Mouse (Mus musculus): ENCODE measurements at regions not wholly inside any gene's neighbourhood (a gene's known extent, or its start where the extent isn't known, plus 50 kb on each side); places are given as distances from the start of the nearest gene placed in this dataset.

DNA sequence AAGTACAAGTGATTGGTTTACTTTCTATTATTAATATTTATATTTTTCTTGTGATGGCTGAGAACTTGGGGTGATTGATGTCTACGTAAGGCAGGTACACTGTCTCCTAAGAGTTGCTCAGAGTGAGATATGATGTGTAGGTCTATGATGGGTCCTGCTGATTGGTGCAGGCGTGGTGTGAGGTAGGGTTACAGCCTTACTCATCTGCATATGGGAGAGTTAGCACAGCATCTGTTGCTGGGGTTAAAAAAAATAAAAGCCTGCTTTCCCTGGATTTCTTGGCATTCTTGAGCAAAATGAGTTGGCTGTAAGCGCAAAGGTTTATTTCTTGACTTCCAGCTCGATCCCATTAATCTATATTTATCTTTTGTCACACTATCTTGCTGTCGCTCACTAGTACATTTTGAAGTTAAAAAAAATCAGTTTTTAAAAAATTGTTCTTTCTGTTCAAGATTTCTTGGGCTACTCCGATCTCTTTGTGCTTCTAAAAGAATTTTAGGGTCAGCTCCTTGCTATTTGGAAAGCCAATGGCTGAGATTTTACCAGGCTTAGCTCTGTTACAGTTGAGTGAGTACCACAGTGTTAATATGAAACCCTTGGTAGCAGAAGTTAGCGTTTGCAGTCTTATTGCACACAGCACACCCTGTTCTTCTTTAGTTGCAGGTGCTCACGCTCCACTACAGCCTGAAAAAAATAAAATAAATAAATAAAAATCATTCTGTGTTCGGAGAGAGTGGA lies 482.0 kb downstream of the Plekhb2 start:
- Histone ChIP-seq H3K27ac (ENCODE audit: low read depth, low read length) (no peak overlapping the region), H3K9me3 (replicated peaks; ENCODE audit: control insufficient read depth, low read length) (no peaks in the 10 kb centered on the region), H3K4me2 (no peak overlapping the region), H3K9ac (ENCODE audit: low read depth, low read length) (no peak overlapping the region), H3K36me3 (ENCODE audit: control insufficient read depth, insufficient read depth, low read length) (no peaks in the 10 kb centered on the region), H3K4me1 (ENCODE audit: control insufficient read depth, insufficient read depth, low read length) (no peaks in the 10 kb centered on the region), H3K4me3 (ENCODE audit: low read depth, low read length) (no peak overlapping the region), H3K27me3 (ENCODE audit: control insufficient read depth, insufficient read depth, low read length) (no peaks in the 10 kb centered on the region)
- no peak for ATAC-seq (replicated peaks; ENCODE audit: insufficient number of reproducible peaks, low FRiP score, low TSS enrichment)
- WGBS (ENCODE audit: insufficient replicate concordance), result 80% methylated on average over 9 of the region's 9 CpGs

DNA sequence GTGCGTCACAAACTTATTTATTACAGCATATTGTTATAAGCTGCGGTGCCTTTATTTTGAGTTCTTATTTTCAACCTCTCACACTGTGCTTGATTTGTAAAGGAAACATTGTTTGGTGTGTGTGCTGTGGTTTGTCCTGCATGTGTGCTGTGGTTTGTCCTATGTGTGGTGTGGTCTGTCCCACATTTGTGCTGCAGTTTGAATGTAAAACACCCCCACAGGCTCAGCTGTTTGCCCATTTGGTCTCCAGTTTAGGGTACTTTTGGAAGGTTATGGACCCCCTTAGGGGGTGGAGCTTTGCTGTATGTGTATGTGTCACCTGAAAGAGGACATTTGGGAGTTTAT lies 482.5 kb downstream of the Plekhb2 start:
- H3K4me1 ChIP-seq (ENCODE audit: control insufficient read depth, insufficient read depth, low read length), result no peaks in the 10 kb centered on the region
- no peak overlapping the region for H3K4me2 ChIP-seq
- H3K27me3 ChIP-seq (ENCODE audit: control insufficient read depth, insufficient read depth, low read length), result no peaks in the 10 kb centered on the region
- no peaks in the 10 kb centered on the region for H3K36me3 ChIP-seq (ENCODE audit: control insufficient read depth, insufficient read depth, low read length)
- ATAC-seq (replicated peaks; ENCODE audit: insufficient number of reproducible peaks, low FRiP score, low TSS enrichment), result no peak
- H3K9me3 ChIP-seq (replicated peaks; ENCODE audit: control insufficient read depth, low read length), result no peaks in the 10 kb centered on the region
- no peak overlapping the region for H3K4me3 ChIP-seq (ENCODE audit: low read depth, low read length)
- no peak overlapping the region for H3K27ac ChIP-seq (ENCODE audit: low read depth, low read length)
- H3K9ac ChIP-seq (ENCODE audit: low read depth, low read length), result no peak overlapping the region
- 91% methylated on average over 2 of the region's 2 CpGs for WGBS (ENCODE audit: insufficient replicate concordance)

DNA sequence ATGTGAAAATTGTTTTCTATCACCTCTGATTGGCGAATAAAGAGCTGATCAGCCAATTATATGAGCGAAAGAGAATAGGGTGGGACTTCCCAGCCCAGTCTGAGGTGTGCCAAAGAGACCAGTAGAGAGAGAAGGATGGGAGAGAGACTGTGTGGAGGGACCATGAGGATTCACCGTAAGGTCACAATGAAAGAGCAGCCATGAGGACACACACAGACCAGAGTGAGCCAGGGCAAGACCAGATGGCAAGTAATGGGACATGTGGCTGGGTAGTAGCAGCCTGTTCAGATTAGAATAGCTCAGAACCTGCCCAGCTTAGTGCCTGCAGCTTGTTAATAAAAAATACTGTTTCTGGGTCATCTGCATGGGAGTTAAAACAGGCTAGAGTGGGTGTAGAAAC lies 487.9 kb downstream of the Plekhb2 start:
- Histone ChIP-seq H3K4me2 (no peak overlapping the region), H3K4me1 (ENCODE audit: control insufficient read depth, insufficient read depth, low read length) (no peaks in the 10 kb centered on the region), H3K27ac (ENCODE audit: low read depth, low read length) (no peak overlapping the region), H3K4me3 (ENCODE audit: low read depth, low read length) (no peak overlapping the region), H3K9me3 (replicated peaks; ENCODE audit: control insufficient read depth, low read length) (no peaks in the 10 kb centered on the region), H3K27me3 (ENCODE audit: control insufficient read depth, insufficient read depth, low read length) (no peaks in the 10 kb centered on the region), H3K36me3 (ENCODE audit: control insufficient read depth, insufficient read depth, low read length) (no peaks in the 10 kb centered on the region), H3K9ac (ENCODE audit: low read depth, low read length) (no peak overlapping the region)
- ATAC-seq (replicated peaks; ENCODE audit: insufficient number of reproducible peaks, low FRiP score, low TSS enrichment), result no peak
- WGBS (ENCODE audit: insufficient replicate concordance), result 79% methylated on average over 3 of the region's 3 CpGs

DNA sequence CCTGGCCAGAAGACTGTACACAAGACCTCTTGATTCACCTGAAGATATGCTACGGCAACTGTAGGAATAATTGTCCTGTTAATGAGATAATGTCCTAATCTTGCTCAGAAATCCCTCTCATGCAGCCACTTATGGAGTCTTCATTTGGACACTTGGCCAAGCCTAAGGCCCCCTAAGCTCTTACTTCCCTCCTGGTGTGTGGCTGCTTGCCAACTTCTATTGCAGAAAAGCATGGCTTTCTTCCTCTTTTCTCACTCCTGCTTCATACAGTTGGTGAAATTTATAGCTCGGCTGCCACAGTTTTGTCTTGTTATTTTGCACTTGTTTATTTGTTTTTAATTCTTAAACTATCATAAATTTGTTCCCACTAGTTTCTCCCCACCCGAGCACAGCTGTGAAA lies 488.4 kb downstream of the Plekhb2 start:
- no peaks in the 10 kb centered on the region for H3K9me3 ChIP-seq (replicated peaks; ENCODE audit: control insufficient read depth, low read length)
- H3K27me3 ChIP-seq (ENCODE audit: control insufficient read depth, insufficient read depth, low read length), result no peaks in the 10 kb centered on the region
- no peaks in the 10 kb centered on the region for H3K36me3 ChIP-seq (ENCODE audit: control insufficient read depth, insufficient read depth, low read length)
- WGBS (ENCODE audit: insufficient replicate concordance), result 71% methylated on average over 3 of the region's 3 CpGs
- no peak overlapping the region for H3K4me3 ChIP-seq (ENCODE audit: low read depth, low read length)
- H3K4me2 ChIP-seq, result no peak overlapping the region
- H3K4me1 ChIP-seq (ENCODE audit: control insufficient read depth, insufficient read depth, low read length), result no peaks in the 10 kb centered on the region
- H3K9ac ChIP-seq (ENCODE audit: low read depth, low read length), result no peak overlapping the region
- H3K27ac ChIP-seq (ENCODE audit: low read depth, low read length), result no peak overlapping the region
- ATAC-seq (replicated peaks; ENCODE audit: insufficient number of reproducible peaks, low FRiP score, low TSS enrichment), result no peak

DNA sequence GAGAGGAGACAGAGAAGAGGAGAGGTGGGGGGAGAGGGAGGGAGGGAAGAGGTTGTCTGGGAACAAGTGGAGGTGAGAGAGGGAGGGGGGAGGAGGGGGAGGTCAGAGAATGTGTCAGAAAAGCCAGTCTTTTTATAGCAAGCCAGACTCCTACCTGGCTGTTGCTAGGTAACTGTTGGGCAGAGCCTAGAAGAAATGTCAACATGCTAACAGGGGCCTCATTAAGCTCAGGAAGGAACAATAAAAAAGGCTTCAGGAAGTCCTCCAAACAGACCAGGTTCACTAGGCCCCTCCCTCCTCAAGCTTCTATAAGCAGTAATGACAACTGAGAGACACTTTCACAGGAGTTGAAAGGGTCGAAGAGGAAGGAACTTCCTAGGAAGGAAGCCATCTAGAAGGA lies 494.8 kb downstream of the Plekhb2 start:
- ATAC-seq (replicated peaks; ENCODE audit: insufficient number of reproducible peaks, low FRiP score, low TSS enrichment), result no peak
- Histone ChIP-seq H3K27ac (ENCODE audit: low read depth, low read length) (no peak overlapping the region), H3K4me3 (ENCODE audit: low read depth, low read length) (no peak overlapping the region), H3K4me1 (ENCODE audit: control insufficient read depth, insufficient read depth, low read length) (no peaks in the 10 kb centered on the region), H3K9ac (ENCODE audit: low read depth, low read length) (no peak overlapping the region), H3K9me3 (replicated peaks; ENCODE audit: control insufficient read depth, low read length) (no peaks in the 10 kb centered on the region), H3K27me3 (ENCODE audit: control insufficient read depth, insufficient read depth, low read length) (no peaks in the 10 kb centered on the region), H3K4me2 (no peak overlapping the region), H3K36me3 (ENCODE audit: control insufficient read depth, insufficient read depth, low read length) (no peaks in the 10 kb centered on the region)
- WGBS (ENCODE audit: insufficient replicate concordance), result 50% methylated on average over 1 of the region's 1 CpGs

DNA sequence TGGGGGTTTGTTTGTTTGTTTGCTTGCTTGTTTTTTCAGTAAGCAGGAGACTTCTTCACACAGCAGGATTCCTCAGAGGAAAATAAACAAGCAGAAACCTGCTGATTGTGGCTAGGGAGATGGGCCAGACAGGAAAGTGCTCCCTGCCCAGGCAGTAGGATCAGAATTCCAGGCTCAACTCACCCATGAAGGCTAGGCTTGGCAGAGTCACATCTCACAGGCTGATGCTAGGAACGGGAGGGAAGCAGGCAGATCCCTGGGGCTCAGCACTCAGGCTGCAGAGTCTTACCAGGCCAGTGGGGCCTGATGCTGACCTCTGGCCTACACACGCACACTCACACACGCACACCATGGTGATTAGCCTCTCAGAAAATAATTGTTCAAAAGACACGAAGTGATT lies 498.5 kb downstream of the Plekhb2 start:
- H3K4me3 ChIP-seq (ENCODE audit: low read depth, low read length), result no peak overlapping the region
- H3K9me3 ChIP-seq (replicated peaks; ENCODE audit: control insufficient read depth, low read length), result no peaks in the 10 kb centered on the region
- H3K27me3 ChIP-seq (ENCODE audit: control insufficient read depth, insufficient read depth, low read length), result no peaks in the 10 kb centered on the region
- ATAC-seq (replicated peaks; ENCODE audit: insufficient number of reproducible peaks, low FRiP score, low TSS enrichment), result no peak
- WGBS (ENCODE audit: insufficient replicate concordance), result 61% methylated on average over 4 of the region's 4 CpGs
- no peak overlapping the region for H3K27ac ChIP-seq (ENCODE audit: low read depth, low read length)
- H3K36me3 ChIP-seq (ENCODE audit: control insufficient read depth, insufficient read depth, low read length), result no peaks in the 10 kb centered on the region
- H3K4me1 ChIP-seq (ENCODE audit: control insufficient read depth, insufficient read depth, low read length), result no peaks in the 10 kb centered on the region
- H3K9ac ChIP-seq (ENCODE audit: low read depth, low read length), result no peak overlapping the region
- no peak overlapping the region for H3K4me2 ChIP-seq

DNA sequence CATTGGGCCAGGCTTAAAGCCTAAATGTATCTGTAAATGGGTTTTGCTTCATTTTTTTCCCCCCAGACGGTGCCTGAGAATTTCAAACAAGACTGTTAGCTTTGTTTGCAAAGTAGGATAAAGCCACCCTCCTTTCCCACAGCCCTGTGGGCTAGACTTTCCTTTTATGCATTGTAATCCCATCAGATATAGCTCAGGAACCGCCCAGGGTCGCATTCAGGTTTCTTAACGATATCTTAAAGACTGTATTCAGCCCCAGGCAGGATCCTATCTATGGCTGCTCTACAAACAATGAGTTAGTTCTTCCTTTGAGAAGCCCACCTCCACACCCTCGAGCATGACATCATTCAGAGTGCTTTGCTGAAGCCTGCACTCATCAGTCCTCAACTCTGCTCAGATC lies 509.2 kb downstream of the Plekhb2 start:
- H3K4me3 ChIP-seq (ENCODE audit: low read depth, low read length), result no peak overlapping the region
- H3K9ac ChIP-seq (ENCODE audit: low read depth, low read length), result no peak overlapping the region
- no peaks in the 10 kb centered on the region for H3K27me3 ChIP-seq (ENCODE audit: control insufficient read depth, insufficient read depth, low read length)
- no peak overlapping the region for H3K27ac ChIP-seq (ENCODE audit: low read depth, low read length)
- H3K9me3 ChIP-seq (replicated peaks; ENCODE audit: control insufficient read depth, low read length), result no peaks in the 10 kb centered on the region
- 38% methylated on average over 5 of the region's 5 CpGs for WGBS (ENCODE audit: insufficient replicate concordance)
- ATAC-seq (replicated peaks; ENCODE audit: insufficient number of reproducible peaks, low FRiP score, low TSS enrichment), result no peak
- H3K36me3 ChIP-seq (ENCODE audit: control insufficient read depth, insufficient read depth, low read length), result no peaks in the 10 kb centered on the region
- H3K4me2 ChIP-seq, result no peak overlapping the region
- H3K4me1 ChIP-seq (ENCODE audit: control insufficient read depth, insufficient read depth, low read length), result no peaks in the 10 kb centered on the region

DNA sequence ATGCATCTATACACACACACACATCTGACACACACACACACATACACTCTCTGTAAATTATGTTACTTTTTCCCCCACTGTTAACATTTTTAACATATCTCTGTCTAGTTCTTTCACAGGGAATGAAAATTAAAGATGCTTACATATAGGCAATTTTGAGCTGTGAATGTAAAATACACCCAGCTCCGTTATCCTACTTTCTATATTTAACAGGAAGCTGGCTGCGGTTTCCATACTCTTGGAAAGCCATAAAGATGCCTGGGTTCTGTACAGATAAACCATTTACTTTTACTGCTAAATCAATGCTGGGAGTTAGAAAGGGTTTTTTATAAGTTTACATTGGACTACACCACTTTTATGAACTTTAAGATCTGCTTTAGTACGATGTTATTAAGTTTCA lies 511.7 kb downstream of the Plekhb2 start:
- H3K36me3 ChIP-seq (ENCODE audit: control insufficient read depth, insufficient read depth, low read length), result no peaks in the 10 kb centered on the region
- no peak overlapping the region for H3K4me3 ChIP-seq (ENCODE audit: low read depth, low read length)
- H3K27me3 ChIP-seq (ENCODE audit: control insufficient read depth, insufficient read depth, low read length), result no peaks in the 10 kb centered on the region
- no peaks in the 10 kb centered on the region for H3K4me1 ChIP-seq (ENCODE audit: control insufficient read depth, insufficient read depth, low read length)
- WGBS (ENCODE audit: insufficient replicate concordance), result 81% methylated on average over 3 of the region's 3 CpGs
- H3K9me3 ChIP-seq (replicated peaks; ENCODE audit: control insufficient read depth, low read length), result no peaks in the 10 kb centered on the region
- no peak overlapping the region for H3K27ac ChIP-seq (ENCODE audit: low read depth, low read length)
- no peak overlapping the region for H3K9ac ChIP-seq (ENCODE audit: low read depth, low read length)
- no peak for ATAC-seq (replicated peaks; ENCODE audit: insufficient number of reproducible peaks, low FRiP score, low TSS enrichment)
- H3K4me2 ChIP-seq, result no peak overlapping the region

DNA sequence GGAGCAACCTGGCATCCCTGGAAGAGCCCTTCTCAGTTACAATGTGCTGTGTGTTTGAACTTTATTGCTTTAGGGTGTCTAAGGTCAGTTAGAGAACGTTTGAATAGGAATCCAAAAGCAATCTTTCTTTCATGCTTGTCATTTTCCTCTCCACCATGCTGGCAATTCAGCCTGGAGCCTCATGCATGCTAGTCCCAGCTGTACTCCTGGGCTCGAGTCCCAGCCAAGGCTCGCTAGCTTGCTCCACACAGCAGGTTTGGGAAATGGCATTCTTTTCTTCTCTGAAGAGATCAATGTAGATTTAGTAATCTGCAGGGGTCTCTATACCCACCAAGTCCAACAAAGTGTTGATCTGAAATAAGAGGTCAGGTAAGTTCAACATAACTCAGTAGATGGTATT lies 513.1 kb downstream of the Plekhb2 start:
- H3K9ac ChIP-seq (ENCODE audit: low read depth, low read length), result no peak overlapping the region
- H3K4me2 ChIP-seq, result no peak overlapping the region
- WGBS (ENCODE audit: insufficient replicate concordance), result 81% methylated on average over 3 of the region's 3 CpGs
- H3K27ac ChIP-seq (ENCODE audit: low read depth, low read length), result no peak overlapping the region
- H3K27me3 ChIP-seq (ENCODE audit: control insufficient read depth, insufficient read depth, low read length), result no peaks in the 10 kb centered on the region
- ATAC-seq (replicated peaks; ENCODE audit: insufficient number of reproducible peaks, low FRiP score, low TSS enrichment), result no peak
- no peak overlapping the region for H3K4me3 ChIP-seq (ENCODE audit: low read depth, low read length)
- H3K9me3 ChIP-seq (replicated peaks; ENCODE audit: control insufficient read depth, low read length), result no peaks in the 10 kb centered on the region
- H3K36me3 ChIP-seq (ENCODE audit: control insufficient read depth, insufficient read depth, low read length), result no peaks in the 10 kb centered on the region
- H3K4me1 ChIP-seq (ENCODE audit: control insufficient read depth, insufficient read depth, low read length), result no peaks in the 10 kb centered on the region

Data from heart, embryonic 11.5 days (tissue).